Mouse (Mus musculus): Measurements from ENCODE around the gene Vps36.

DNA sequence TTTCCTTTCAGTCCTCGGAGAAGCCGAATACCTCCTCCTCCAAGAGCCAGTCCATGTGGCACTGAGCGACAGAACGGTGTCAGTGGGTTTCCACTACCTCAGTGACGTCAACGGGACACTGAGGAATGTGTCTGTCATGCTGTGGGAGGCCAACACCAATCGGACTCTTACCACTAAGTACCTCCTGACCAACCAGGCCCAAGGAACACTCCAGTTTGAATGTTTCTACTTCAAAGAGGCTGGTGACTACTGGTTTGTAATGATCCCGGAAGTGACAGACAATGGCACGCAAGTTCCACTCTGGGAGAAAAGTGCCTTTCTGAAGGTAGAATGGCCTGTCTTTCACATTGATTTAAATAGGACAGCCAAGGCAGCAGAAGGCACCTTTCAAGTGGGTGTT lies 50.4 kb downstream of the Vps36 start:
- TF ChIP-seq CTCF (IDR thresholded peaks at IDR 0.05; ENCODE audit: low read depth) (no peak), EP300 (optimal IDR thresholded peaks at IDR 0.05) (no peak)

Data from stomach, postnatal 0 days (tissue).